ENCODE assay signal across 31 mouse cellular contexts in genomic region chr11:35608794-35609193, GRCm38 (mm10).
DNase-seq lines count a peak whose midpoint lies in the region; ATAC-seq and TF ChIP-seq lines count a peak whose summit lies in the region.
"Had no signal": no experiment of that assay in that cellular context is flagged by ENCODE, and none has a peak within 500 bp of the region (broad histone marks: within the 10 kb centered on the region; RNA-seq: fewer than 3 reads in every experiment).

No protein-coding gene starts in this region.

- no peak for TF ChIP-seq EP300 in lung, postnatal 0 days (IDR thresholded peaks at IDR 0.05)

- H3K27ac ChIP-seq in forebrain, embryonic 12.5 days = no peak overlapping the region
- H3K27ac ChIP-seq in forebrain, embryonic 15.5 days (replicated peaks) = no peak overlapping the region
- 0 out of 2 replicates have a peak overlapping the region, but pooled peaks have one; percentile 20 for H3K27ac ChIP-seq in midbrain, embryonic 12.5 days (replicated peaks)
- no peak overlapping the region for H3K27ac ChIP-seq in midbrain, postnatal 0 days (ENCODE audit: low read depth, low read length)
- H3K27ac ChIP-seq in hindbrain, embryonic 13.5 days = peak overlapping the region; percentile 35; the same call in 1 of the 2 replicates
- no peak overlapping the region for H3K27ac ChIP-seq in lung, postnatal 0 days (ENCODE audit: low read length)
- H3K27ac ChIP-seq: embryonic facial prominence, embryonic 12.5 days; gastrocnemius, adult 2 months; heart, adult 2 months; kidney, embryonic 15.5 days; limb, embryonic 13.5 days; stomach, embryonic 15.5 days had no signal

- H3K36me3 ChIP-seq in forebrain, embryonic 12.5 days (replicated peaks) = no peaks in the 10 kb centered on the region
- H3K36me3 ChIP-seq in forebrain, embryonic 15.5 days = no peaks in the 10 kb centered on the region
- no peaks in the 10 kb centered on the region for H3K36me3 ChIP-seq in midbrain, embryonic 12.5 days
- no peaks in the 10 kb centered on the region for H3K36me3 ChIP-seq in midbrain, postnatal 0 days (ENCODE audit: insufficient read depth, low read length)
- no peaks in the 10 kb centered on the region for H3K36me3 ChIP-seq in hindbrain, embryonic 13.5 days
- H3K36me3 ChIP-seq in lung, postnatal 0 days (ENCODE audit: insufficient read depth, low read length) = no peaks in the 10 kb centered on the region
- H3K36me3 ChIP-seq: embryonic facial prominence, embryonic 12.5 days; G1E; heart, embryonic 12.5 days had no signal

- no peaks in the 10 kb centered on the region for H3K9me3 ChIP-seq in forebrain, embryonic 12.5 days
- H3K9me3 ChIP-seq in forebrain, embryonic 15.5 days = no peaks in the 10 kb centered on the region
- H3K9me3 ChIP-seq in midbrain, embryonic 12.5 days = no peaks in the 10 kb centered on the region
- no peaks in the 10 kb centered on the region for H3K9me3 ChIP-seq in midbrain, postnatal 0 days (ENCODE audit: low read length)
- H3K9me3 ChIP-seq in hindbrain, embryonic 13.5 days = no peaks in the 10 kb centered on the region
- H3K9me3 ChIP-seq in lung, postnatal 0 days (ENCODE audit: low read length) = no peaks in the 10 kb centered on the region; the same call in 1 of the 2 replicates
- H3K9me3 ChIP-seq: embryonic facial prominence, embryonic 12.5 days; heart, embryonic 12.5 days; kidney, embryonic 15.5 days; limb, embryonic 13.5 days; megakaryocyte, embryonic 14.5 days; stomach, embryonic 15.5 days had no signal

- H3K4me2 ChIP-seq in forebrain, embryonic 12.5 days = no peak overlapping the region
- no peak overlapping the region for H3K4me2 ChIP-seq in forebrain, embryonic 15.5 days (replicated peaks)
- H3K4me2 ChIP-seq in midbrain, embryonic 12.5 days (replicated peaks) = no peak overlapping the region
- no peak overlapping the region for H3K4me2 ChIP-seq in midbrain, postnatal 0 days (ENCODE audit: low read depth, low read length, poor library complexity, severe bottlenecking)
- H3K4me2 ChIP-seq in hindbrain, embryonic 13.5 days = no peak overlapping the region
- no peak overlapping the region for H3K4me2 ChIP-seq in lung, postnatal 0 days (replicated peaks; ENCODE audit: low read depth, low read length)
- H3K4me2 ChIP-seq: embryonic facial prominence, embryonic 12.5 days; heart, embryonic 12.5 days; kidney, embryonic 15.5 days; limb, embryonic 13.5 days; liver, embryonic 11.5 days; stomach, embryonic 15.5 days had no signal

- H3K9ac ChIP-seq in forebrain, embryonic 12.5 days = no peak overlapping the region
- no peak overlapping the region for H3K9ac ChIP-seq in forebrain, embryonic 15.5 days (replicated peaks)
- H3K9ac ChIP-seq in midbrain, embryonic 12.5 days (replicated peaks) = no peak overlapping the region
- H3K9ac ChIP-seq in midbrain, postnatal 0 days (replicated peaks; ENCODE audit: low read length, poor library complexity, severe bottlenecking) = no peak overlapping the region
- no peak overlapping the region for H3K9ac ChIP-seq in hindbrain, embryonic 13.5 days
- H3K9ac ChIP-seq in lung, postnatal 0 days (replicated peaks; ENCODE audit: low read depth) = no peak overlapping the region
- H3K9ac ChIP-seq: embryonic facial prominence, embryonic 12.5 days; heart, embryonic 12.5 days; kidney, embryonic 15.5 days; limb, embryonic 13.5 days; liver, postnatal 0 days; stomach, embryonic 15.5 days had no signal

- 0 out of 2 replicates have a peak, but pooled peaks have one; percentile 46 for ATAC-seq in forebrain, embryonic 12.5 days (ENCODE audit: low FRiP score)
- ATAC-seq in forebrain, embryonic 15.5 days (replicated peaks) = no peak
- ATAC-seq in midbrain, embryonic 12.5 days (ENCODE audit: low FRiP score, low read depth) = 0 out of 2 replicates have a peak, but pooled peaks have one; percentile 59
- no peak for ATAC-seq in midbrain, postnatal 0 days (ENCODE audit: low FRiP score)
- ATAC-seq in hindbrain, embryonic 13.5 days (ENCODE audit: low FRiP score) = no peak; the same call in 1 of the 2 replicates
- no peak for ATAC-seq in lung, postnatal 0 days
- ATAC-seq: forebrain, embryonic 16.5 days; liver, postnatal 0 days; Patski had no signal

- H3K27me3 ChIP-seq in forebrain, embryonic 12.5 days = peaks cover 40% of the 10 kb centered on the region
- H3K27me3 ChIP-seq in forebrain, embryonic 15.5 days = peaks cover 8% of the 10 kb centered on the region; the same call in 1 of the 2 replicates
- peaks cover 48% of the 10 kb centered on the region for H3K27me3 ChIP-seq in midbrain, embryonic 12.5 days
- H3K27me3 ChIP-seq in midbrain, postnatal 0 days (ENCODE audit: insufficient read depth, low read length) = no peaks in the 10 kb centered on the region; the same call in 1 of the 2 replicates
- H3K27me3 ChIP-seq in hindbrain, embryonic 13.5 days = no peaks in the 10 kb centered on the region
- no peaks in the 10 kb centered on the region for H3K27me3 ChIP-seq in lung, postnatal 0 days (replicated peaks; ENCODE audit: insufficient read depth, low read length)
- H3K27me3 ChIP-seq: heart, embryonic 12.5 days; limb, embryonic 13.5 days; stomach, embryonic 15.5 days had no signal

- no peak for DNase-seq in midbrain, postnatal 0 days (ENCODE audit: low spot score)
- no peak for DNase-seq in right cerebral cortex, postnatal 14 days
- DNase-seq in lung, postnatal 0 days (ENCODE audit: low spot score) = no peak
- DNase-seq: adrenal gland, postnatal 10 days; cerebellum, adult 11 months; cerebellum, adult 9-10 months; cerebellum, postnatal 36 days; embryo, embryonic 11 days; gastrocnemius, adult 2 months; heart, adult 2 months; kidney, adult 18-20 months; kidney, postnatal 25 days; liver, postnatal 0 days; lung, postnatal 4 days; retina, postnatal 1 day; right cerebral cortex, postnatal 25 days; thymus, postnatal 14 days had no signal

- H3K4me1 ChIP-seq in forebrain, embryonic 12.5 days = peaks cover 19% of the 10 kb centered on the region
- no peaks in the 10 kb centered on the region for H3K4me1 ChIP-seq in forebrain, embryonic 15.5 days
- peaks cover 25% of the 10 kb centered on the region for H3K4me1 ChIP-seq in midbrain, embryonic 12.5 days
- H3K4me1 ChIP-seq in midbrain, postnatal 0 days (ENCODE audit: insufficient read depth, low read length) = no peaks in the 10 kb centered on the region
- peaks cover 37% of the 10 kb centered on the region for H3K4me1 ChIP-seq in hindbrain, embryonic 13.5 days (replicated peaks)
- H3K4me1 ChIP-seq in lung, postnatal 0 days (ENCODE audit: insufficient read depth, low read depth, low read length) = no peaks in the 10 kb centered on the region
- H3K4me1 ChIP-seq: megakaryocyte, embryonic 14.5 days had no signal

- 68% methylated on average over 5 of the region's 5 CpGs for WGBS in forebrain, embryonic 12.5 days
- 72% methylated on average over 5 of the region's 5 CpGs for WGBS in forebrain, embryonic 15.5 days
- WGBS in midbrain, embryonic 12.5 days = 62% methylated on average over 5 of the region's 5 CpGs
- WGBS in midbrain, postnatal 0 days = 48% methylated on average over 5 of the region's 5 CpGs
- 57% methylated on average over 5 of the region's 5 CpGs for WGBS in hindbrain, embryonic 13.5 days
- 76% methylated on average over 5 of the region's 5 CpGs for WGBS in lung, postnatal 0 days

- no peak overlapping the region for H3K4me3 ChIP-seq in forebrain, embryonic 12.5 days (replicated peaks)
- H3K4me3 ChIP-seq in forebrain, embryonic 15.5 days = no peak overlapping the region
- no peak overlapping the region for H3K4me3 ChIP-seq in midbrain, embryonic 12.5 days
- H3K4me3 ChIP-seq in midbrain, postnatal 0 days (ENCODE audit: low read depth, low read length) = no peak overlapping the region
- H3K4me3 ChIP-seq in hindbrain, embryonic 13.5 days = no peak overlapping the region
- no peak overlapping the region for H3K4me3 ChIP-seq in lung, postnatal 0 days (ENCODE audit: low read depth, low read length)
- H3K4me3 ChIP-seq: embryonic facial prominence, embryonic 12.5 days; gastrocnemius, adult 2 months; heart, adult 2 months; heart, embryonic 12.5 days; kidney, embryonic 15.5 days; limb, embryonic 13.5 days; megakaryocyte, embryonic 14.5 days; stomach, embryonic 15.5 days had no signal

- no peak for TF ChIP-seq CTCF in midbrain, postnatal 0 days (IDR thresholded peaks at IDR 0.05)
- no peak for TF ChIP-seq CTCF in lung, postnatal 0 days (IDR thresholded peaks at IDR 0.05)

Comparison
In these comparisons a context has a peak if more than half of its experiments do, and no peak if none do; other contexts are left out.
1. ATAC-seq: peak in forebrain, embryonic 12.5 days (single experiment) and midbrain, embryonic 12.5 days (single experiment); none in forebrain, embryonic 15.5 days (single experiment), midbrain, postnatal 0 days (single experiment), hindbrain, embryonic 13.5 days (single experiment) and lung, postnatal 0 days (single experiment).
2. H3K27ac ChIP-seq: peak in midbrain, embryonic 12.5 days (single experiment) and hindbrain, embryonic 13.5 days (single experiment); none in forebrain, embryonic 12.5 days (single experiment), forebrain, embryonic 15.5 days (single experiment), midbrain, postnatal 0 days (single experiment) and lung, postnatal 0 days (single experiment).